Mouse (Mus musculus) lung, postnatal 4 days (tissue): Measurements from ENCODE around the gene Ptprq.

Source experiments
- DNase-seq, 2 experiments: peaks; one replicate each; pipeline ENCODE4 v3.0.0; 2021

Ptprq gene

GRCm38 (mm10) chr10:107485870-107486269 is 234.0 kb downstream of the Ptprq start, which contains the start of gene Myf5:
Gene Myf5 (minus strand): TSS chr10:107486134.
- DNase-seq = no peak

- no peak for DNase-seq
These were observed 235.8 kb downstream of the Ptprq start for GRCm38 (mm10) chr10:107484050-107484449.

GRCm38 (mm10) chr10:107473497-107473896 is 246.4 kb downstream of the Ptprq start:
- no peak for DNase-seq

GRCm38 (mm10) chr10:107471712-107472111 is 248.1 kb downstream of the Ptprq start:
- DNase-seq = no peak

- peak; percentile 9 to 33 for DNase-seq
These were observed 252.0 kb downstream of the Ptprq start for GRCm38 (mm10) chr10:107467819-107468218.
